Mouse (Mus musculus): ENCODE results near the gene Myh9. TPM values are rescaled to one million over a fixed set of nuclear protein-coding genes. Genes with fewer than 3 reads are reported as not detected.
"Not testable (repeated sequence)": the region's sequence is repeated elsewhere in the genome, so short reads cannot be mapped to it uniquely, and the experiment has no call there.

Gene Myh9
- total and polyA plus RNA-seq, 2 experiments from 2014 or later = 17.5 to 63.6 TPM

DNA sequence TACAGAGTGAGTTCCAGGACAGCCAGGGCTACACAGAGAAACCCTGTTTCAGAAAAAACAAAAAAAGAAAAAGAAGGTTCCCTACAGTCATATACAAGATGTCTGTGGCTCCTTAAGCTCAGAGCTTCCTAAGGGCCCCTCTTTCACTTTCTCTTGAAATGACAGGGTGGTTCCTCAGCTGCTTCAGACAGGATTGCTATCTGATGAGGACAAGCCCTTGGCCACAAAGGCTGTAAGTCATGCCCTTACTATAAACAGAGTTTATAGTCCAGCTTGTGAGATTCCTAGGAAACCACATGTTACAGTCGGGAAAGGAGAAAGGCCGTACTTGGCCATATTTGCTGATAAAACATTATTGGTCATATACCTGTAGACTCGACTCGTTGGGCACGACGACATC, 34.0 kb upstream of the Myh9 start:
- TF ChIP-seq EP300 (IDR thresholded peaks at IDR 0.05; ENCODE audit: low read depth) (no peak), CTCF (IDR thresholded peaks at IDR 0.05; ENCODE audit: low read depth) (no peak)
- Histone ChIP-seq H3K9ac (replicated peaks; ENCODE audit: low read depth, low read length) (no peak overlapping the region), H3K4me2 (ENCODE audit: low read depth, low read length) (no peak overlapping the region), H3K4me1 (ENCODE audit: control insufficient read depth, insufficient read depth) (no peaks in the 10 kb centered on the region), H3K36me3 (replicated peaks; ENCODE audit: control insufficient read depth, insufficient read depth, low read length) (no peaks in the 10 kb centered on the region), H3K9me3 (replicated peaks; ENCODE audit: control insufficient read depth, low read length) (no peaks in the 10 kb centered on the region), H3K4me3 (ENCODE audit: low read depth, low read length) (no peak overlapping the region), H3K27me3 (ENCODE audit: control insufficient read depth, insufficient read depth, low read length) (no peaks in the 10 kb centered on the region), H3K27ac (ENCODE audit: low read depth) (no peak overlapping the region)
- no peak for DNase-seq (ENCODE audit: low spot score)
- ATAC-seq (ENCODE audit: insufficient read depth, low read depth) = no peak
- 95% methylated on average over 6 of the region's 6 CpGs for WGBS

DNA sequence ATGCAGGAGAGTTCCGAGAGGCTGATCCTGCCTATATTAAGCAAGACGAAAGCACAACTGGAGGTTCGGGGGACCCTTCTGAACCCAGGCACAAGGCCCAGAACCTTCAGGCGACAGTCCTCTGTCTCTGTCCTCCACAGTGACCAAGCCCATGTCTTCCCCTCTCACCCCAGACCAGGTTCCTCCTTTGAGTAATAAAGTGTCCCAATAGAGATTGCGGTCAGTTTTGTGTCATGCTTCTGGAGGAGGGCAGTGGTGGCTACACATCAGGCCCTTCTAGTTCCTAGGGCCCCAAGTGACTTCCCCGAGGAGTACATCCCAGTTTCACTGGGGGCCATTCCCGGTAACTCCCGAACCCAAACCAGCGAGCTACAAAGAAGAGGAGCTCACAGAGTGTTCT, 32.8 kb upstream of the Myh9 start:
- ATAC-seq (ENCODE audit: insufficient read depth, low read depth) (no peak), DNase-seq (ENCODE audit: low spot score) (no peak)
- no peaks in the 10 kb centered on the region for H3K9me3 ChIP-seq (replicated peaks; ENCODE audit: control insufficient read depth, low read length)
- no peak for TF ChIP-seq EP300 (IDR thresholded peaks at IDR 0.05; ENCODE audit: low read depth)
- no peak for TF ChIP-seq CTCF (IDR thresholded peaks at IDR 0.05; ENCODE audit: low read depth)
- no peak overlapping the region for H3K4me2 ChIP-seq (ENCODE audit: low read depth, low read length)
- H3K27ac ChIP-seq (ENCODE audit: low read depth) = no peak overlapping the region
- 88% methylated on average over 9 of the region's 9 CpGs for WGBS
- H3K4me1 ChIP-seq (ENCODE audit: control insufficient read depth, insufficient read depth) = no peaks in the 10 kb centered on the region
- H3K27me3 ChIP-seq (ENCODE audit: control insufficient read depth, insufficient read depth, low read length) = no peaks in the 10 kb centered on the region
- no peak overlapping the region for H3K9ac ChIP-seq (replicated peaks; ENCODE audit: low read depth, low read length)
- H3K4me3 ChIP-seq (ENCODE audit: low read depth, low read length) = no peak overlapping the region
- H3K36me3 ChIP-seq (replicated peaks; ENCODE audit: control insufficient read depth, insufficient read depth, low read length) = no peaks in the 10 kb centered on the region

DNA sequence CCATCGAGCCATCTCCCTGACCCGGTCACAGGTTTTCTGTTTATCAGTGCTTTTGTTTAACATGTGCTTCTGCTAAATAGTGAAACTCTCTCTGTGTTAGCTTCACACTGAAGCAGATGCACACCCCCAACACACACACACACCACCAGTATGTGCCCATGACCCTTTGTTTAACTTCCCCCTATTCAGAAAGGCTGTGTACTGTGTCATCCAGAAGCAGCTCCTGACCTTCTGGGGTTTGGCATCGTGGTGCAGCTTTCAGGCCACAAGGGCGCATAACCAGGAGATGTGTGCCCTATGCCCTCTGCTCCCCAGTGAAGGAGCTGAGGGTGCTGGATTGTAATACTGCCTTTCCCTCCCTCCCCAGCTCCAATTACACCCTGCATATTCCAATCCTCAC, 32.3 kb upstream of the Myh9 start:
- Histone ChIP-seq H3K27ac (ENCODE audit: low read depth) (no peak overlapping the region), H3K4me2 (ENCODE audit: low read depth, low read length) (no peak overlapping the region), H3K4me1 (ENCODE audit: control insufficient read depth, insufficient read depth) (no peaks in the 10 kb centered on the region), H3K4me3 (ENCODE audit: low read depth, low read length) (no peak overlapping the region), H3K9ac (replicated peaks; ENCODE audit: low read depth, low read length) (no peak overlapping the region), H3K36me3 (replicated peaks; ENCODE audit: control insufficient read depth, insufficient read depth, low read length) (no peaks in the 10 kb centered on the region), H3K27me3 (ENCODE audit: control insufficient read depth, insufficient read depth, low read length) (no peaks in the 10 kb centered on the region), H3K9me3 (replicated peaks; ENCODE audit: control insufficient read depth, low read length) (no peaks in the 10 kb centered on the region)
- TF ChIP-seq CTCF (IDR thresholded peaks at IDR 0.05; ENCODE audit: low read depth) (no peak), EP300 (IDR thresholded peaks at IDR 0.05; ENCODE audit: low read depth) (no peak)
- 61% methylated on average over 4 of the region's 4 CpGs for WGBS
- DNase-seq (ENCODE audit: low spot score) (no peak), ATAC-seq (ENCODE audit: insufficient read depth, low read depth) (no peak)

GRCm38 (mm10) chr15:77873564-77873963, 31.6 kb upstream of the Myh9 start:
- Histone ChIP-seq H3K9ac (replicated peaks; ENCODE audit: low read depth, low read length) (no peak overlapping the region), H3K27ac (ENCODE audit: low read depth) (no peak overlapping the region), H3K4me2 (ENCODE audit: low read depth, low read length) (no peak overlapping the region), H3K9me3 (replicated peaks; ENCODE audit: control insufficient read depth, low read length) (no peaks in the 10 kb centered on the region), H3K4me1 (ENCODE audit: control insufficient read depth, insufficient read depth) (no peaks in the 10 kb centered on the region), H3K4me3 (ENCODE audit: low read depth, low read length) (no peak overlapping the region), H3K27me3 (ENCODE audit: control insufficient read depth, insufficient read depth, low read length) (no peaks in the 10 kb centered on the region), H3K36me3 (replicated peaks; ENCODE audit: control insufficient read depth, insufficient read depth, low read length) (no peaks in the 10 kb centered on the region)
- TF ChIP-seq CTCF (IDR thresholded peaks at IDR 0.05; ENCODE audit: low read depth) (no peak), EP300 (IDR thresholded peaks at IDR 0.05; ENCODE audit: low read depth) (no peak)
- no peak for ATAC-seq (ENCODE audit: insufficient read depth, low read depth)
- DNase-seq (ENCODE audit: low spot score) = no peak
- WGBS = 56% methylated on average over 2 of the region's 2 CpGs

DNA sequence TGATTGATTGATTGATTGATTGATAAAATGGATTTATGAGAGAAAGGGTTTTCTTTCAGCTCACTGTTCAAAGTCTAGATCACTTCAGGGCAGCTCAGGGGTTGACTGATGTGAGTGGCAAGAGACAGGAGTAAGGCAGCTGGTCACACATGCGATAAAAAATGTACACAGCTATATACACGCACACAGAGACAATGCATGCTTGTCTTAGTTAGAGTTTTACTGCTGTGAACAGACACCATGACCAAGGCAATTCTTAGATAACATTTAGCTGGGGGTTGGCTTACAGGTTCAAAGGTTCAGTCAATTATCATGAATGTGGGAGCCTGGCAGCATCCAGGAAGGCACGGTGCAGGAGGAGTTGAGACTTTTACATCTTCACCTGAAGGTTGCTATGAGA, 31.0 kb upstream of the Myh9 start:
- no peak overlapping the region for H3K4me2 ChIP-seq (ENCODE audit: low read depth, low read length)
- 83% methylated on average over 3 of the region's 3 CpGs for WGBS
- ATAC-seq (ENCODE audit: insufficient read depth, low read depth) (no peak), DNase-seq (ENCODE audit: low spot score) (no peak)
- H3K4me3 ChIP-seq (ENCODE audit: low read depth, low read length) = no peak overlapping the region
- no peak for TF ChIP-seq EP300 (IDR thresholded peaks at IDR 0.05; ENCODE audit: low read depth)
- no peak for TF ChIP-seq CTCF (IDR thresholded peaks at IDR 0.05; ENCODE audit: low read depth)
- H3K9ac ChIP-seq (replicated peaks; ENCODE audit: low read depth, low read length) = no peak overlapping the region
- H3K27ac ChIP-seq (ENCODE audit: low read depth) = no peak overlapping the region
- no peaks in the 10 kb centered on the region for H3K36me3 ChIP-seq (replicated peaks; ENCODE audit: control insufficient read depth, insufficient read depth, low read length)
- no peaks in the 10 kb centered on the region for H3K9me3 ChIP-seq (replicated peaks; ENCODE audit: control insufficient read depth, low read length)
- H3K4me1 ChIP-seq (ENCODE audit: control insufficient read depth, insufficient read depth) = no peaks in the 10 kb centered on the region
- H3K27me3 ChIP-seq (ENCODE audit: control insufficient read depth, insufficient read depth, low read length) = no peaks in the 10 kb centered on the region

DNA sequence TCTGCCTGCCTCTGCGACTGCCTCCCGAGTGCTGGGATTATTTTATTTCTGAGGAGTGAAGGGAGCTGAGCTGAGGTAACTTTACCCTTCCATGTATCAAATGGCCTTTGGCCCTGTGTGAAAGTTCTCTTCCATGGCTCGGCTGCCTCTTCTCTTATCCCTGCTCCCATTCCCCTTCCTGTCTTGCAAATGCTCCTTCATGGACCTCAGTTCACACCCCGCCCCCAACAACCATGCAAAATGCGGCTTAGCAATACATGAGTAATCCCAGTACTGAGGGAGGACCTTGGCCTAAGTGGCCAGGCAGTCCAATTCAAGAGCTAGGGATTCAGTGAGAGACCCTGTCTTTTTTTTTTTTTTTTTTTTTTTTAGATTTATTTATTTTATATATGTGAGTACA, 26.4 kb upstream of the Myh9 start:
- no peak for ATAC-seq (ENCODE audit: insufficient read depth, low read depth)

DNA sequence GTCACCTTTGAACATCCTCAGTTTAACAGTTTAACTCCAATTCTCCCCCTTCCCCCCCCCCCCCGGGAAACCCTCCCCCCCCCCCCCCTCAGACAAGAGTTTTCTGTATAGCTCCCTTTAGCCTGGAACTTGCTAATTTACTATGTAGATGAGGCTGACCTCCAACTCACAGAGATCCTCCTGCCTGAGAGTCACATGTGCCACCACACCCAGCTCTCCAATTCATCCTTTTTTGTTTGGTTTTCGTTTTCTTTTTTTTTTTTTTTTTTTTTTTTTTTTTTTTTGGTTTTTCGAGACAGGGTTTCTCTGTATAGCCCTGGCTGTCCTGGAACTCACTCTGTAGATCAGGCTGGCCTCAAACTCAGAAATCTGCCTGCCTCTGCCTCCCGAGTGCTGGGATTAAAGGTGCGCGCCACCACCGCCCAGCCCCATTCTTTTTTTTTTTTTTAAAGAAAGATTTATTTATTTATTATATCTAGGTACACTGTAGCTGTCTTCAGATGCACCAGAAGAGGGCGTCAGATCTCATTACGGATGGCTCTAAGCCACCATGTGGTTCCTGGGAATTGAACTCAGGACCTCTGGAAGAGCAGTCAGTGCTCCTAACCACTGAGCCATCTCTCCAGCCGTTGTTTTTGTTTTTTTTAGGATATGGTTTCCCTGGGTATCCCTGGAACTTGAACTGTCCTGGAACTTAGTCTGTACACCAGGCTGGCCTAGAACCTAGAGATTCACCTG, 25.4 kb upstream of the Myh9 start:
- not testable (repeated sequence) for H3K27ac ChIP-seq (ENCODE audit: low read depth); H3K9ac ChIP-seq (replicated peaks; ENCODE audit: low read depth, low read length); DNase-seq (ENCODE audit: low spot score); H3K4me1 ChIP-seq (ENCODE audit: control insufficient read depth, insufficient read depth); ATAC-seq (ENCODE audit: insufficient read depth, low read depth); H3K4me3 ChIP-seq (ENCODE audit: low read depth, low read length); H3K9me3 ChIP-seq (replicated peaks; ENCODE audit: control insufficient read depth, low read length); H3K27me3 ChIP-seq (ENCODE audit: control insufficient read depth, insufficient read depth, low read length); H3K4me2 ChIP-seq (ENCODE audit: low read depth, low read length); H3K36me3 ChIP-seq (replicated peaks; ENCODE audit: control insufficient read depth, insufficient read depth, low read length)
- WGBS = 79% methylated on average over 8 of the region's 10 CpGs

More for the DNA sequence above, 26.4 kb upstream of the Myh9 start:
- Histone ChIP-seq H3K4me3 (ENCODE audit: low read depth, low read length) (no peak overlapping the region), H3K27ac (ENCODE audit: low read depth) (no peak overlapping the region), H3K27me3 (ENCODE audit: control insufficient read depth, insufficient read depth, low read length) (no peaks in the 10 kb centered on the region), H3K4me2 (ENCODE audit: low read depth, low read length) (no peak overlapping the region), H3K9me3 (replicated peaks; ENCODE audit: control insufficient read depth, low read length) (no peaks in the 10 kb centered on the region), H3K36me3 (replicated peaks; ENCODE audit: control insufficient read depth, insufficient read depth, low read length) (no peaks in the 10 kb centered on the region), H3K9ac (replicated peaks; ENCODE audit: low read depth, low read length) (no peak overlapping the region), H3K4me1 (ENCODE audit: control insufficient read depth, insufficient read depth) (no peaks in the 10 kb centered on the region)
- TF ChIP-seq CTCF (IDR thresholded peaks at IDR 0.05; ENCODE audit: low read depth) = no peak
- no peak for TF ChIP-seq EP300 (IDR thresholded peaks at IDR 0.05; ENCODE audit: low read depth)
- WGBS = 82% methylated on average over 5 of the region's 5 CpGs
- no peak for DNase-seq (ENCODE audit: low spot score)

Data from heart, postnatal 0 days (tissue).